In the genomic region with DNA sequence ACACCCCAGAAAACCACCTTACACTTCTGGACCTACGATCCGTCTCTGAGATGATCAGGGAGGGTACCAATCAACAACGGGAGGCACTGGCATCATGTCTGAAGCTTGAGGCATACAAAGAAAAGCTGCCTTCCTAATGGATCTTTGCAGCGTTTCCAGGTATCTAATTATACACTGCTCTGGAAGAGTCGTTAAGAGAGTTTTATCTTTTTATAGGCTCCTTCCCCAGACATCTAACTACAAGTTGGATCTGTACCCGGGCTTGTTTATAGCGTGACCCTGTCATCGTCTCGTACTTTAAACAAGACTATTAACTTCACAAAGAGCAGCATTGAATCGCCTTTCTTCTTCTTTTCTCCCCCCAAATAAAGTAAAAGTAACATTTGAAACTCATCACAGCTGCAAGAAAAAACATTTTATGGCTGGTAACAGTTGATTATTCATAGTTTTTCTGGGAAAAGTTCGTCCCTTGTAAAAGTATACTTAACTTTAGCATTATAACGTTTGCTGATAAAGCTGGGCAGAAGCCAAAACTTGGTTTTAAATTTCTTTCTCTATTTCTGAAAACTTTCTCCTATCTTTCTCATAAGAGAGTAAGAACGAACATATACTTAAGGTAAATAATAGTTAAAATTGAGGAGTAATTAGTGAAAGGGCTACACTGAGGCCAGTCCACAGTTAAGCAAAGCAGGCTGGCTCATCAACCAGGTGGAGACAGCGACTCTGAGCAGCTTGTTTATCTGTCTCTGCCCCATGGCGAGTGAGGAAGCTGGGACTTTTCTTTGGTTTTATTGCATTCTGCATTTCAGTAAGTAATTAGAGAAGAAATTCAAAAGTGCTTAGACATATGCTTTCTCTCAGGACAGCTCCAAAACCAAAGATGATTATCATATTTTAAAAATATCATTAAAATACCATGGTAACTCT, we compare ENCODE assay signal across 11 mouse cellular contexts. TPM values are rescaled to one million over a fixed set of nuclear protein-coding genes. Genes with fewer than 3 reads are reported as not detected.
DNase-seq lines count a peak whose midpoint lies in the region; ATAC-seq lines count a peak whose summit lies in the region.
"Had no signal": no experiment of that assay in that cellular context is flagged by ENCODE, and none has a peak within 500 bp of the region (broad histone marks: within the 10 kb centered on the region; RNA-seq: fewer than 3 reads in every experiment).

No protein-coding gene starts in this region.

- H3K27me3 ChIP-seq in embryonic facial prominence, embryonic 15.5 days = no peaks in the 10 kb centered on the region
- no peaks in the 10 kb centered on the region for H3K27me3 ChIP-seq in limb, embryonic 10.5 days (ENCODE audit: low read depth, poor library complexity, severe bottlenecking)

- peaks cover 20% of the 10 kb centered on the region for H3K4me1 ChIP-seq in embryonic facial prominence, embryonic 15.5 days
- peaks cover 38% of the 10 kb centered on the region for H3K4me1 ChIP-seq in limb, embryonic 10.5 days

- no peak for ATAC-seq in embryonic facial prominence, embryonic 15.5 days (ENCODE audit: insufficient number of reproducible peaks, low FRiP score, low TSS enrichment, low read depth)

- no peaks in the 10 kb centered on the region for H3K9me3 ChIP-seq in embryonic facial prominence, embryonic 15.5 days (replicated peaks)
- H3K9me3 ChIP-seq in limb, embryonic 10.5 days (replicated peaks) = no peaks in the 10 kb centered on the region

- no peak overlapping the region for H3K4me3 ChIP-seq in embryonic facial prominence, embryonic 15.5 days (replicated peaks)
- H3K4me3 ChIP-seq in limb, embryonic 10.5 days = no peak overlapping the region

- 24% methylated on average over 15 of the region's 15 CpGs for WGBS in embryonic facial prominence, embryonic 15.5 days
- 18% methylated on average over 15 of the region's 15 CpGs for WGBS in limb, embryonic 10.5 days

- no peak overlapping the region for H3K27ac ChIP-seq in embryonic facial prominence, embryonic 15.5 days (replicated peaks)
- peak overlapping the region; percentile 72 for H3K27ac ChIP-seq in limb, embryonic 10.5 days
- H3K27ac ChIP-seq: hindbrain, embryonic 14.5 days; macrophage had no signal

- no peak overlapping the region for H3K9ac ChIP-seq in embryonic facial prominence, embryonic 15.5 days
- H3K9ac ChIP-seq: hindbrain, embryonic 14.5 days had no signal

- DNase-seq in heart, adult 11 months = peak; percentile 71
- DNase-seq in heart, postnatal 4 days = no peak
- peak; percentile 40 for DNase-seq in kidney, postnatal 10 days
- no peak for DNase-seq in kidney, adult 11 months
- no peak for DNase-seq in limb, embryonic 10.5 days (ENCODE audit: low spot score)
- DNase-seq in adrenal gland, postnatal 4 days (ENCODE audit: low spot score in 2 of 2) = no peak
- DNase-seq in layer of hippocampus, adult 11-12 months (ENCODE audit: low spot score) = no peak
- DNase-seq: cerebellum, postnatal 10 days had no signal

- 0 out of 2 replicates have a peak overlapping the region, but pooled peaks have one; percentile 8 for H3K4me2 ChIP-seq in embryonic facial prominence, embryonic 15.5 days (replicated peaks)
- H3K4me2 ChIP-seq: hindbrain, embryonic 14.5 days had no signal

- H3K36me3 ChIP-seq in embryonic facial prominence, embryonic 15.5 days = peaks cover 3% of the 10 kb centered on the region; the same call in 1 of the 2 replicates
- peaks cover 44% of the 10 kb centered on the region for H3K36me3 ChIP-seq in limb, embryonic 10.5 days

RNA-seq across cellular contexts. Expression of gene Ednra, which starts 42.0 kb away (rescaled TPM):
- 10 to 100 TPM; 66.4 to 77.3 TPM for total RNA-seq in heart, postnatal 4 days (2021)
- polyA plus RNA-seq in embryonic facial prominence, embryonic 15.5 days (2015; fragmentation: Nextera tagmentation; extraction: Ambion mirVana) = 47.1 and 56.9 TPM in 2 replicates
- 49.3 and 68.9 TPM in 2 replicates for polyA plus RNA-seq in limb, embryonic 10.5 days (2016; fragmentation: Nextera tagmentation; extraction: Ambion mirVana)
- 10 to 100 TPM; 34.8 to 38.0 TPM for total RNA-seq in adrenal gland, postnatal 4 days (2021)
- polyA plus RNA-seq: macrophage had no signal

Comparison
In these comparisons a context has a peak if more than half of its experiments do, and no peak if none do; other contexts are left out.
1. DNase-seq: peak in heart, adult 11 months (single experiment) and kidney, postnatal 10 days (single experiment); none in heart, postnatal 4 days (single experiment), kidney, adult 11 months (single experiment), limb, embryonic 10.5 days (single experiment), adrenal gland, postnatal 4 days (0 of 2) and layer of hippocampus, adult 11-12 months (single experiment).